Mouse (Mus musculus) splenic B cell, adult 2 months (primary cell): ENCODE measurements around the gene Atp6v0a1.
"Not testable (repeated sequence)": the region's sequence is repeated elsewhere in the genome, so short reads cannot be mapped to it uniquely, and the experiment has no call there.

Source experiments
- DNase-seq: peaks from one replicate; pipeline ENCODE4 v3.0.0-alpha.2; 2011; ENCODE audit warnings: low read depth, low spot score
- H3K27me3 ChIP-seq: 2 replicates; pipeline ENCODE4 v1.6.1; 2012; ENCODE audit warnings: mild to moderate bottlenecking, low read length, moderate library complexity, mixed read lengths; ENCODE audit not compliant: control insufficient read depth, poor library complexity, insufficient read depth, severe bottlenecking
- H3K36me3 ChIP-seq: 2 replicates; pipeline ENCODE4 v1.6.1; 2012; ENCODE audit warnings: mild to moderate bottlenecking, low read length, moderate library complexity, mixed read lengths; ENCODE audit not compliant: control insufficient read depth, poor library complexity, insufficient read depth, severe bottlenecking

Atp6v0a1 gene

GRCm38 (mm10) chr11:100994233-100994632 is 15.0 kb upstream of the Atp6v0a1 start:
- no peak for DNase-seq
- Histone ChIP-seq H3K27me3 (no peaks in the 10 kb centered on the region), H3K36me3 (no peaks in the 10 kb centered on the region)

GRCm38 (mm10) chr11:100994655-100995054 is 14.6 kb upstream of the Atp6v0a1 start:
- DNase-seq = no peak
- no peaks in the 10 kb centered on the region for H3K36me3 ChIP-seq
- no peaks in the 10 kb centered on the region for H3K27me3 ChIP-seq

- no peaks in the 10 kb centered on the region for H3K27me3 ChIP-seq
- no peak for DNase-seq
- no peaks in the 10 kb centered on the region for H3K36me3 ChIP-seq
Observed at GRCm38 (mm10) chr11:100996501-100996900, 12.8 kb upstream of the Atp6v0a1 start.

GRCm38 (mm10) chr11:100998836-100999235 is 10.4 kb upstream of the Atp6v0a1 start:
- Histone ChIP-seq H3K36me3 (no peaks in the 10 kb centered on the region), H3K27me3 (no peaks in the 10 kb centered on the region)
- DNase-seq = no peak

- no peaks in the 10 kb centered on the region for H3K27me3 ChIP-seq
- no peak for DNase-seq
- H3K36me3 ChIP-seq = no peaks in the 10 kb centered on the region
Observed at GRCm38 (mm10) chr11:100999254-100999653, 10.0 kb upstream of the Atp6v0a1 start.

GRCm38 (mm10) chr11:101001875-101002552 is 7.2 kb upstream of the Atp6v0a1 start:
- H3K36me3 ChIP-seq = not testable (repeated sequence)

GRCm38 (mm10) chr11:101003025-101003685 is 6.1 kb upstream of the Atp6v0a1 start:
- Histone ChIP-seq H3K27me3 (no peaks in the 10 kb centered on the region), H3K36me3 (no peaks in the 10 kb centered on the region)
- peak; percentile 21 for DNase-seq

More at GRCm38 (mm10) chr11:101001875-101002552, 7.2 kb upstream of the Atp6v0a1 start:
- not testable (repeated sequence) for DNase-seq, H3K27me3 ChIP-seq

GRCm38 (mm10) chr11:101008206-101009045 is 826 bp upstream of the Atp6v0a1 start:
- Histone ChIP-seq H3K27me3 (no peaks in the 10 kb centered on the region), H3K36me3 (no peaks in the 10 kb centered on the region)
- DNase-seq = peak; percentile 94

GRCm38 (mm10) chr11:101009888-101010784 is 884 bp downstream of the Atp6v0a1 start:
- peak; percentile 48 for DNase-seq

GRCm38 (mm10) chr11:101011641-101012040 is 2.4 kb downstream of the Atp6v0a1 start:
- no peaks in the 10 kb centered on the region for H3K27me3 ChIP-seq
- DNase-seq = no peak
- H3K36me3 ChIP-seq = peaks cover 1% of the 10 kb centered on the region

More at GRCm38 (mm10) chr11:101009888-101010784, 884 bp downstream of the Atp6v0a1 start:
- Histone ChIP-seq H3K27me3 (no peaks in the 10 kb centered on the region), H3K36me3 (peaks cover 1% of the 10 kb centered on the region)

- H3K27me3 ChIP-seq = no peaks in the 10 kb centered on the region
Observed at GRCm38 (mm10) chr11:101023371-101023770, 14.1 kb downstream of the Atp6v0a1 start.

GRCm38 (mm10) chr11:101024001-101024400 is 14.7 kb downstream of the Atp6v0a1 start:
- Histone ChIP-seq H3K36me3 (peaks cover 28% of the 10 kb centered on the region), H3K27me3 (no peaks in the 10 kb centered on the region)

More at GRCm38 (mm10) chr11:101023371-101023770, 14.1 kb downstream of the Atp6v0a1 start:
- H3K36me3 ChIP-seq = peaks cover 26% of the 10 kb centered on the region
- no peak for DNase-seq

GRCm38 (mm10) chr11:101027121-101027520 is 17.9 kb downstream of the Atp6v0a1 start:
- H3K27me3 ChIP-seq = no peaks in the 10 kb centered on the region

More at GRCm38 (mm10) chr11:101024001-101024400, 14.7 kb downstream of the Atp6v0a1 start:
- DNase-seq = no peak

GRCm38 (mm10) chr11:101029320-101029719 is 20.1 kb downstream of the Atp6v0a1 start:
- H3K36me3 ChIP-seq = peaks cover 15% of the 10 kb centered on the region
- no peak for DNase-seq
- H3K27me3 ChIP-seq = no peaks in the 10 kb centered on the region

More at GRCm38 (mm10) chr11:101027121-101027520, 17.9 kb downstream of the Atp6v0a1 start:
- no peak for DNase-seq
- H3K36me3 ChIP-seq = peaks cover 20% of the 10 kb centered on the region
